Mouse (Mus musculus): Measurements from ENCODE around the gene Trim8. TPM values are rescaled to one million over a fixed set of nuclear protein-coding genes. Genes with fewer than 3 reads are reported as not detected.

Gene Trim8
- total RNA-seq, 1 experiment from 2014 or later = 21.6 TPM

DNA sequence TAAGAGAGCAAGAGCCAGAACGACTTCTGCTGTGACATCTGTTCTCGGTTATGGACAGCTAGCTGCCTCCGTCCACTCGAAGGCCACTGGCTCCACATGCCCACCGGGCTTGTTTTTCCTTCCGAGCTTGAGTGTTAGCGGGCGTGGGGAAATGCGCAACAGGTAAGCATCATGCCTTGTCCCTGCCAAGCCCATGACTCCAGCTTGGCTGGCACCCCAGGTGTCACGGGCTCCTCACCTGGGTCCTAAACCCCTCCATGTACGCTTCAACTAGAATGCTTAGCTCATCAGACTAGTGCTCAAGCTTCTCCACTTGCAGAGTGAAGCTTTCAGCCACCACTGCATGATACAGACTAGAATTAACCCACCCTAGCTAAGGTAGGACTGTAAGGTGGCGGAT is 57.1 kb downstream of the Trim8 start:
- ATAC-seq (replicated peaks in 1 of 2; ENCODE audit: insufficient read depth in 1 of 2, low FRiP score in 2 of 2, low TSS enrichment in 1 of 2, low read depth in 1 of 2, poor library complexity in 2 of 2, severe bottlenecking in 2 of 2) = no peak; a peak in 1 of 4 replicates

DNA sequence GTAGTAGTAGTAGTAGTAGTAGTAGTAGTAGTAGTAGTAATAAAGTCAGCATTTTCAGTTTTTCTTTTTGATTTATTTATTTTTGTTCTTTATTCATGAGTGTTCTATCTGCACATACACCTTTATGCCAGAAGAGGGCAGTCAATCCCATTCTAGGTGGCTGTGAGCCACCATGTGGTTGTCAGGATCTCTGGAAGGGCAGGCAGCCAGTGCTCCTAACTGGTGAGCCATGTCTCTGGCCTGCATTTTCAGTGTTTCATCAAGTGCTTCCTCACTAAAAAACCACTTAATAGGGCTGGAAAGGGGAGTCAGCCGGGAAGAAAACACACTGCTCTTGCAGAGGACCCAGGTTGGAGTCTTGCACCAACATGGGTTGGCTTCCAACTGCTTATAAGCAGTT is 60.6 kb downstream of the Trim8 start:
- peak; percentile 74 to 75 for ATAC-seq (replicated peaks in 1 of 2; ENCODE audit: insufficient read depth in 1 of 2, low FRiP score in 2 of 2, low TSS enrichment in 1 of 2, low read depth in 1 of 2, poor library complexity in 2 of 2, severe bottlenecking in 2 of 2)

DNA sequence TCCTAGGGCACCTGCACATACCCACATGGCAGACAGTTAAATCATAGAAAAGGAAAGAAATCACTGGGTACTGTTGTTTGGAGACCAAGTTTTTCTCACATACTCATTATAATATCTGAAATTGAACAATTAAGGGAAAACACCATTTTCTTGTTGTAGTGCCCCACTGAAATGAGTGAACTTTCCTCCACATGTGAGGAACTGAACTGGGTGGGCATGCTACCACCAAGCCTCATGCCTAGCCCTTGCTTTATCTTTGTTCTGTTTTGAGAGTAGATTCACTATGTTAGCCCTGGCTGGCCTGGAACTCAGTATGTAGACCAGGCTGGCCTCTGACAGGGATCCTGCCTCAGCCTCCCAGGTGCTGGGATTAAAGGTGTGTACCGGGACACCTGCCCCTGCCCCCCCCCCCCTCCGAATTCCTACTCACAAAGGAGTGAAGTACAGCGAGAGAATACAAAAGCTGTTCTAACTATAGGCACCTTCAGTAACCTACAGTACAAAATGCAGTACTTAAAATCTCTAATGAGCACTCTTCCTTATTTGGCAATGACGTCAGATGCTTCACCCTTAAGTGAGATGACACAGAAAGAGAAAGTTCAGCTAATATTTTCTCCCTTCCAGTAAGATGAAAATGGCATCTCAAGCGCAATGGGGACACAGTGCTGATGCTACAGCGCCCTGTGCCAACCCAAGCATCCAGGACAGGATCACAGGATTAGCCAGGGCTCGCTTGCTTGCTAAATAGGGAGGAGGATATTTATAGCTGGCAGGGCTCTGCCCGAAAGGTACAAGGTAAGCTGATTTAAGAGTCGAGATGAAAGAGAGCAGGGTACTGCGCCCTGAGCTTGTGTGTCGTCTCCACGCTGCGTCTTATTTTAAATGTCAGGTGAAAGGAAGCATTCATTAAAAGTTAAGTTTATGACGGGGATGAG is 61.3 kb downstream of the Trim8 start:
- no peak for ATAC-seq (replicated peaks in 1 of 2; ENCODE audit: insufficient read depth in 1 of 2, low FRiP score in 2 of 2, low TSS enrichment in 1 of 2, low read depth in 1 of 2, poor library complexity in 2 of 2, severe bottlenecking in 2 of 2)

DNA sequence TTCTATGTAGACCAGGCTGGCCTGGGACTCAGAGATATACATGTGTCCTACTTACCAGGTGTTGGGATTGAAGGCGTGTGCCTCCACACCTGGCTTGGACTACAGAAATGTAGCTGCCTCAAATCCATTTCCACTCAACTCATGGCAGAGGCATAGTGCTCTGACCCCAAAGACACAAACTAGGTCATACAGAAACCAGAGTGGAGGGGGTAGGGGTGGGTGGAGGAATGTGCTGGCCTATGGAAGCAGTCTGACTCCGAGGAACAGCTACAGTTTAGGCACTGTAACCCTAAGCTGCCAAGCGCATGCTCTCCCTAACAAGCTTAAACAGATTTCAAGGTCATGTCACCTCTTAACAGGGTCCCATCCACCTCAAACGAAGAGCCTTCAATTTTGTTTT is 62.1 kb downstream of the Trim8 start:
- no peak for ATAC-seq (replicated peaks in 1 of 2; ENCODE audit: insufficient read depth in 1 of 2, low FRiP score in 2 of 2, low TSS enrichment in 1 of 2, low read depth in 1 of 2, poor library complexity in 2 of 2, severe bottlenecking in 2 of 2)

DNA sequence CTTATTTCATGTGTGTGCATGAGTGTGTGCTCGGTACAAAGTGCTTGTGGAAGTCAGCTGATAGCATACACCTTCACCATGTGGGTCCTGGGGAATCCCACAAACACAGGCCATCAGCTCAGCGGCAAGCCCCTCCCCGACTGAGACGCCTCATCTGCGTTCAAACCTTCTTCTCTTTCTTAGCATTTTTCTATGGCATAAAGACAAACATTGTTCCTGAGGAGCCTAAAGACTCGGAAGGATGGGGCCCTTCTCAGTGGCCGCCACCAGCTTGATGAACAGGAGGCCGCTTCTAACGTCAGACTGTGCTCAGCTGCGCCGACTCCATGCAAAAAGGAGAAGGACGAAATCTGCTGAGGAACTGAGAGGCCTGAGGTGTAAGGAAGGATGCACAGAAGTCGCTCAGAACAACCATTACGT is 62.6 kb downstream of the Trim8 start:
- ATAC-seq (replicated peaks in 1 of 2; ENCODE audit: insufficient read depth in 1 of 2, low FRiP score in 2 of 2, low TSS enrichment in 1 of 2, low read depth in 1 of 2, poor library complexity in 2 of 2, severe bottlenecking in 2 of 2) = no peak

Other genes starting within 250 kb of the Trim8 start
- gene Nfkb2, start 197.4 kb upstream of the Trim8 start, total RNA-seq (2017) = 9.6 and 11.8 TPM in 2 replicates
- gene Psd, start 174.5 kb upstream of the Trim8 start, total RNA-seq (2017) = 1.3 and 2.4 TPM in 2 replicates
- 0.81 and 3.5 TPM in 2 replicates for gene Fbxl15, start 173.5 kb upstream of the Trim8 start, total RNA-seq (2017)
- 112 and 129 TPM in 2 replicates for gene Cuedc2, start 163.0 kb upstream of the Trim8 start, total RNA-seq (2017)
- gene Mfsd13a, start 160.6 kb upstream of the Trim8 start, total RNA-seq (2017) = 5.9 and 8.6 TPM in 2 replicates
- gene 2310034G01Rik, start 151.4 kb upstream of the Trim8 start, total RNA-seq (2017) = 1.3 and 3.0 TPM in 2 replicates
- 73.4 and 97.6 TPM in 2 replicates for gene Actr1a, start 106.0 kb upstream of the Trim8 start, total RNA-seq (2017)
- gene Sufu, start 104.8 kb upstream of the Trim8 start, total RNA-seq (2017) = 11.8 and 13.0 TPM in 2 replicates
- 28.8 and 35.8 TPM in 2 replicates for gene Arl3, start 71.5 kb downstream of the Trim8 start, total RNA-seq (2017)
- gene Sfxn2, start 71.7 kb downstream of the Trim8 start, total RNA-seq (2017) = 7.8 and 12.5 TPM in 2 replicates
- gene Wbp1l, start 97.4 kb downstream of the Trim8 start, total RNA-seq (2017) = 40.5 and 41.6 TPM in 2 replicates
- not detected in 2 replicates for gene Cyp17a1, start 171.5 kb downstream of the Trim8 start, total RNA-seq (2017)
- 5.9 and 7.6 TPM in 2 replicates for gene Borcs7, start 188.2 kb downstream of the Trim8 start, total RNA-seq (2017)
- gene As3mt, start 205.8 kb downstream of the Trim8 start, total RNA-seq (2017) = 62.6 and 67.5 TPM in 2 replicates

Measured in hematopoietic stem cell, adult 5-6 weeks (primary cell).